Mouse (Mus musculus) stomach, postnatal 0 days (tissue): ENCODE data around the gene Mrps9. TPM values are rescaled to one million over a fixed set of nuclear protein-coding genes. Genes with fewer than 3 reads are reported as not detected.
A peak's percentile ranks its signal among the peaks of the same experiment; 100 is the strongest.

Experiments used
- ATAC-seq: fragments of 200-750 bp; cut with Nextera tagmentation; 2 replicates; pipeline ENCODE4 v1.8.0; 2017; ENCODE audit not compliant: low FRiP score, low TSS enrichment
- DNase-seq: peaks from one replicate; pipeline ENCODE4 v3.0.0-alpha.2; 2016; ENCODE audit warnings: low spot score
- H3K27ac ChIP-seq: fragments of 300-500 bp; sonication (generic); replicated peaks from 2 replicates; pipeline ENCODE4 v1.5.1; 2014; ENCODE audit warnings: mild to moderate bottlenecking, control low read depth
- H3K27me3 ChIP-seq: fragments of 300-500 bp; sonication (generic); 2 replicates; pipeline ENCODE4 v1.6.1; 2014; ENCODE audit warnings: low read length; ENCODE audit not compliant: control insufficient read depth, insufficient read depth
- H3K36me3 ChIP-seq: fragments of 300-500 bp; sonication (generic); 2 replicates; pipeline ENCODE4 v1.6.1; 2014; ENCODE audit warnings: low read length, mixed read lengths; ENCODE audit not compliant: control insufficient read depth, insufficient read depth
- H3K4me1 ChIP-seq: fragments of 300-500 bp; sonication (generic); replicated peaks from 2 replicates; pipeline ENCODE4 v1.6.1; 2014; ENCODE audit warnings: antibody characterized with exemption; ENCODE audit not compliant: control insufficient read depth, insufficient read depth
- H3K4me2 ChIP-seq: fragments of 300-500 bp; sonication (generic); replicated peaks from 2 replicates; pipeline ENCODE4 v1.6.1; 2014; ENCODE audit warnings: low read depth, mild to moderate bottlenecking, control low read depth, moderate library complexity
- H3K4me3 ChIP-seq: fragments of 300-500 bp; sonication (generic); 2 replicates; pipeline ENCODE4 v1.5.1; 2014; ENCODE audit warnings: low read depth, low read length, control low read depth
- H3K9ac ChIP-seq: fragments of 300-500 bp; sonication (generic); 2 replicates; pipeline ENCODE4 v1.6.1; 2014; ENCODE audit warnings: mild to moderate bottlenecking, low read length, control low read depth, mixed read lengths
- H3K9me3 ChIP-seq: fragments of 300-500 bp; sonication (generic); 2 replicates; pipeline ENCODE4 v1.6.1; 2016; ENCODE audit warnings: low read length; ENCODE audit not compliant: control insufficient read depth
- CTCF ChIP-seq: IDR thresholded peaks from 2 replicates; pipeline ENCODE4 v1.5.1; 2016; ENCODE audit warnings: antibody characterized with exemption, low read depth, mild to moderate bottlenecking, moderate library complexity
- EP300 ChIP-seq: optimal IDR thresholded peaks from 2 replicates; pipeline ENCODE3; 2016; ENCODE audit warnings: antibody characterized with exemption
- WGBS: fragments of 180-500 bp; shearing (Covaris S2); extraction: QIAGEN DNeasy Blood & Tissue Kit; methylation state at CpG from one replicate; pipeline ENCODE4 v1.1.7; 2014; 5-methylcytosine and 5-hydroxymethylcytosine counted together
- polyA plus RNA-seq: library from polyadenylated mRNA; unstranded; fragments of >200 nt; fragmentation: Nextera tagmentation; extraction: Ambion mirVana; gene quantifications from 2 replicates; pipeline ENCODE4 v1.2.1, GENCODE M21; 2015

The Mrps9 gene
- polyA plus RNA-seq, 1 experiment from 2014 or later: 33.1 TPM

DNA sequence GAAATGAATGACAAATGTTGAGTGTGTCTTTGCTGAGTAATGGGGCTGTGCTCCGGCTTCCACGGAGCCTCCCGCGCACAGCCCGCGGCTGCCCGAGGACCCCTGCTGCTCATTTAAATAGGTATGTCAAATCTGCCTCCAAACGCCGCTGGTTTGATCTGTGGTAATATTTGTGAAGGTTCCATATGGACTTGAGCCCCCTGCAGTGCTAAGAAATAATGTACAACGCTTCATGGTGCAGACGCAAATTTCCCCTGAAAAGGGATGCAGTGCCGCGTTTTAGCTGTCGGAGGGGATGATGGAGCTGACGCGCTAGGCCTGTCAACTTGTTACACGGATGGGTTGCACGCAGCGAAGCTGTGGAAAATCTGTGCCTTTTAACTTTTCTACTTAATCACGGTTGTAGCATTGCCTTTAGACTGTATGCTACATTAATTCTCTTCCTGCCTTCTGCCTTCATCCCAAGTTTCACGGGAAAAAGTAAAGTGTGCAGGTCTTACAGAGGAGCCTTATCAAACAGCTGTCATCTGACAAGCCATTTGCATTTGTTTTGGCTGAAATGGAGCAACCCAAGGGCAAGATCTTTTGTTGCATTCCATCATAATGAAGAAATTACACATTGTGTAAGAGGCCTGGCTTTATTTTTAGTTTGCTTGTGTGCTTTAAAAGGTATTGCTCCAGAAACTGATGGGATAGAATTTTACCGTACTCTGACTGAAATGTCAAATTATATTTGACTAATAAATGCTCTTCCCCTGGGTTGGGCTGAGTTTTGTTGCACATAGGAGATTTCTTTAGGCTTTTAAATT lies 37.7 kb downstream of the Mrps9 start:
- TF ChIP-seq CTCF: no peak
- no peak for TF ChIP-seq EP300
- ATAC-seq (no peak), DNase-seq (no peak)
- H3K4me2 ChIP-seq: no peak overlapping the region
- no peaks in the 10 kb centered on the region for H3K27me3 ChIP-seq
- no peak overlapping the region for H3K27ac ChIP-seq
- no peak overlapping the region for H3K4me3 ChIP-seq
- 52% methylated on average over 22 of the region's 22 CpGs for WGBS
- no peaks in the 10 kb centered on the region for H3K4me1 ChIP-seq
- H3K9me3 ChIP-seq: no peaks in the 10 kb centered on the region
- peaks cover 7% of the 10 kb centered on the region; the same call in 1 of the 2 replicates for H3K36me3 ChIP-seq
- no peak overlapping the region for H3K9ac ChIP-seq

DNA sequence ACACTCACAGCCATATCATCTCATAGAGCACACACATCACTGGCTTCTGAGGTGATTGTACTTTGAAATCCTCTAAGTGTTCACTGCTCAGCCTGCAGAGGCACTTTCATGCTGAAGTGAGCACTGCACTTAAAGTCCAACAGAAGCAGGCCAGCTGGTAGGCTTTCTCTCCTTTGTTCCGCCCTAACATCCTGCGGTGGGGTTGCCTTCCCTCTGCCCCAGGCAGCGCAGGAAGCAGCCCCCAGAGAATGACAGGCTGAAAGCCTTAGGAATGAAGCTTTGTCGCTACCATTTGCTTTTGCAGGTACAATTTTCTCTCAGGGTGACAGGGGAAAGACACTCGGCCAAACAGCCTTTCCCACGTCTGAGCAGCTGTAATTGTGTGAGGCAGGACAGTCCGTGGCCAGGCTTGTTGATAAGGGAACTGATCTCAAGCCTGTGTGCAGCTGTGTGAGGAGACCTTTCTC lies 38.4 kb downstream of the Mrps9 start:
- H3K4me2 ChIP-seq: no peak overlapping the region
- DNase-seq (no peak), ATAC-seq (no peak)
- H3K27ac ChIP-seq: no peak overlapping the region
- peaks cover 7% of the 10 kb centered on the region; the same call in 1 of the 2 replicates for H3K36me3 ChIP-seq
- no peaks in the 10 kb centered on the region for H3K4me1 ChIP-seq
- TF ChIP-seq EP300 (no peak), CTCF (no peak)
- H3K4me3 ChIP-seq: no peak overlapping the region
- 63% methylated on average over 7 of the region's 7 CpGs for WGBS
- no peaks in the 10 kb centered on the region for H3K9me3 ChIP-seq
- H3K9ac ChIP-seq: no peak overlapping the region
- no peaks in the 10 kb centered on the region for H3K27me3 ChIP-seq

DNA sequence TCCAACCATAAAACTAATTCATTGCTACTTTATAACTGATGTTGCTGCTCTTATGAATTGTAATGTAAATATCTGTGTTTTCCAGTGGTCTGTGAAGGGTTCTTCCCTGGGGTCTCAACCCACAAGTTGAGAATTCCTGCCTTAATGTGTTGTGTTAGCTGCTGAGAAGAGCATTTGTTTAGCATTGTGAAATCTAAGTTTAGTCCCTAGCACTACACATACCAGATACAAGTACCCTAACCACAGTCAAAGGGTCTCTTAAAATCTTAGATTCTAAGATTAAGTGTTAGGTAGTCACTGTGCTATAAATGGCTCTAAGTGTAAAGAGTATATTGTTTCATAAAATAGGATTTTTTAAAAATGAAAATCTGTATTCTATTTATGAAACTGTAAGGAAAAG lies 43.7 kb downstream of the Mrps9 start:
- no peak overlapping the region for H3K27ac ChIP-seq
- no peak overlapping the region for H3K9ac ChIP-seq
- no peaks in the 10 kb centered on the region for H3K9me3 ChIP-seq
- no peak for ATAC-seq
- no peak for TF ChIP-seq CTCF
- TF ChIP-seq EP300: no peak
- H3K27me3 ChIP-seq: no peaks in the 10 kb centered on the region
- H3K4me1 ChIP-seq: no peaks in the 10 kb centered on the region
- no peak overlapping the region for H3K4me3 ChIP-seq
- H3K4me2 ChIP-seq: no peak overlapping the region
- DNase-seq: no peak
- peaks cover 5% of the 10 kb centered on the region for H3K36me3 ChIP-seq

- H3K27ac ChIP-seq: no peak overlapping the region
- 69% methylated on average over 11 of the region's 11 CpGs for WGBS
- TF ChIP-seq CTCF (no peak), EP300 (no peak)
- peaks cover 9% of the 10 kb centered on the region for H3K36me3 ChIP-seq
- H3K9me3 ChIP-seq: no peaks in the 10 kb centered on the region
- H3K4me3 ChIP-seq: no peak overlapping the region
- H3K27me3 ChIP-seq: no peaks in the 10 kb centered on the region
- DNase-seq (peak; percentile 9), ATAC-seq (no peak)
- H3K4me2 ChIP-seq: no peak overlapping the region
- no peaks in the 10 kb centered on the region for H3K4me1 ChIP-seq
- H3K9ac ChIP-seq: no peak overlapping the region
Measured at GRCm38 (mm10) chr1:42905148-42905547, 54.1 kb downstream of the Mrps9 start.

- H3K27me3 ChIP-seq: no peaks in the 10 kb centered on the region
- H3K4me1 ChIP-seq: no peaks in the 10 kb centered on the region
- DNase-seq: peak; percentile 8
- H3K4me2 ChIP-seq: no peak overlapping the region
- H3K27ac ChIP-seq: no peak overlapping the region
- TF ChIP-seq CTCF (no peak), EP300 (no peak)
- no peak overlapping the region for H3K4me3 ChIP-seq
- peaks cover 3% of the 10 kb centered on the region; the same call in 1 of the 2 replicates for H3K36me3 ChIP-seq
- no peak overlapping the region for H3K9ac ChIP-seq
- ATAC-seq: no peak
- H3K9me3 ChIP-seq: no peaks in the 10 kb centered on the region
- 89% methylated on average over 7 of the region's 7 CpGs for WGBS
Measured at GRCm38 (mm10) chr1:42906696-42907095, 55.7 kb downstream of the Mrps9 start.

GRCm38 (mm10) chr1:42907153-42907552 lies 56.1 kb downstream of the Mrps9 start:
- Histone ChIP-seq H3K9ac (no peak overlapping the region), H3K9me3 (no peaks in the 10 kb centered on the region), H3K27ac (no peak overlapping the region), H3K27me3 (no peaks in the 10 kb centered on the region), H3K4me1 (no peaks in the 10 kb centered on the region), H3K36me3 (peaks cover 3% of the 10 kb centered on the region; the same call in 1 of the 2 replicates), H3K4me2 (no peak overlapping the region), H3K4me3 (no peak overlapping the region)
- WGBS: 62% methylated on average over 4 of the region's 4 CpGs
- ATAC-seq (no peak), DNase-seq (no peak)
- TF ChIP-seq EP300 (no peak), CTCF (no peak)
